Mouse (Mus musculus) olfactory bulb, adult 2 months (tissue): Measurements from ENCODE around the gene Galnt2.

Source experiments
- CTCF ChIP-seq: fragments of 200-500 bp; IDR thresholded peaks from 2 replicates; pipeline ENCODE4 v1.5.1; 2012; ENCODE audit warnings: low read depth, mild to moderate bottlenecking, low read length, moderate library complexity; ENCODE audit not compliant: insufficient read depth
- POLR2A ChIP-seq: fragments of 200-500 bp; IDR thresholded peaks from 2 replicates; pipeline ENCODE4 v1.6.1; 2012; ENCODE audit warnings: mild to moderate bottlenecking, low read depth, low read length, moderate library complexity; ENCODE audit not compliant: insufficient read depth

- no peak for TF ChIP-seq CTCF
- TF ChIP-seq POLR2A = no peak
Observed at GRCm38 (mm10) chr8:124240932-124241331, 9.7 kb downstream of the Galnt2 start.
